In genomic region chr7:25289925-25290324, GRCm38 (mm10) we compare ENCODE assay signal across 21 mouse cellular contexts. TPM values are rescaled to one million over a fixed set of nuclear protein-coding genes. Genes with fewer than 3 reads are reported as not detected.
DNase-seq lines count a peak whose midpoint lies in the region; ATAC-seq and TF ChIP-seq lines count a peak whose summit lies in the region.
"Had no signal": no experiment of that assay in that cellular context is flagged by ENCODE, and none has a peak within 500 bp of the region (broad histone marks: within the 10 kb centered on the region; RNA-seq: fewer than 3 reads in every experiment).

No protein-coding gene starts in this region.

- H3K79me2 ChIP-seq in heart, adult 2 months (replicated peaks; ENCODE audit: control insufficient read depth, insufficient read depth, low read length), result no peaks in the 10 kb centered on the region
- no peaks in the 10 kb centered on the region for H3K79me2 ChIP-seq in CH12.LX (replicated peaks; ENCODE audit: control insufficient read depth, extremely low read depth, insufficient read depth, poor library complexity, severe bottlenecking)

- TF ChIP-seq CTCF in heart, adult 2 months (IDR thresholded peaks at IDR 0.05), result peak; percentile 18; the same call in 1 of the 2 replicates
- TF ChIP-seq CTCF in liver, postnatal 0 days (IDR thresholded peaks at IDR 0.05; ENCODE audit: low read depth), result peak; percentile 37
- peak in 1 of 2 experiments; percentile 41; a peak in 2 of 4 replicates for TF ChIP-seq CTCF in CH12.LX (conservative IDR thresholded peaks at IDR 0.05 in 1 of 2, IDR thresholded peaks at IDR 0.05 in 1 of 2; ENCODE audit: low read depth in 2 of 2, low read length in 2 of 2)

- TF ChIP-seq RAD21 in CH12.LX (IDR thresholded peaks at IDR 0.05; ENCODE audit: low read depth, low read length), result no peak; the same call in 1 of the 2 replicates

- no peaks in the 10 kb centered on the region for H3K36me3 ChIP-seq in heart, adult 2 months (ENCODE audit: control insufficient read depth, insufficient read depth, low read length)
- peaks cover 90% of the 10 kb centered on the region for H3K36me3 ChIP-seq in liver, postnatal 0 days (replicated peaks; ENCODE audit: insufficient read depth, low read length)
- H3K36me3 ChIP-seq in CH12.LX (replicated peaks in 1 of 2; ENCODE audit: control insufficient read depth in 1 of 2, insufficient read depth in 1 of 2, low read length in 1 of 2), result peaks cover 91 to 97% of the 10 kb centered on the region in 2 experiments

- H3K27me3 ChIP-seq in heart, adult 2 months (ENCODE audit: control insufficient read depth, insufficient read depth, low read length), result no peaks in the 10 kb centered on the region
- no peaks in the 10 kb centered on the region for H3K27me3 ChIP-seq in liver, postnatal 0 days (ENCODE audit: insufficient read depth, low read length)
- no peaks in the 10 kb centered on the region for H3K27me3 ChIP-seq in CH12.LX (replicated peaks)
- H3K27me3 ChIP-seq: hindbrain, embryonic 13.5 days; neural tube, embryonic 15.5 days had no signal

- ATAC-seq in liver, postnatal 0 days, result no peak

- in situ Hi-C loops in CH12.LX (cut with MboI; ENCODE audit: low pct_ligation_motif_present, low pct_unique_long_range_greater_than_20kb, low sequenced_read_pairs), result no loop called here

- intact Hi-C loops in heart, adult 2 months (cut with DNase I), result no loop called here

- TF ChIP-seq POLR2A in heart, adult 2 months (IDR thresholded peaks at IDR 0.05; ENCODE audit: insufficient read depth, low read depth, low read length), result no peak
- no peak for TF ChIP-seq POLR2A in CH12.LX (IDR thresholded peaks at IDR 0.05; ENCODE audit: low read depth, low read length)

- no peaks in the 10 kb centered on the region for H3K9me3 ChIP-seq in liver, postnatal 0 days (ENCODE audit: low read length)
- H3K9me3 ChIP-seq in CH12.LX (replicated peaks; ENCODE audit: low read length), result peaks cover 11% of the 10 kb centered on the region
- H3K9me3 ChIP-seq: hindbrain, embryonic 13.5 days; neural tube, embryonic 15.5 days had no signal

- TF ChIP-seq EP300 in heart, adult 2 months (IDR thresholded peaks at IDR 0.05; ENCODE audit: insufficient read depth, low read depth, low read length), result no peak
- no peak for TF ChIP-seq EP300 in liver, postnatal 0 days (IDR thresholded peaks at IDR 0.05; ENCODE audit: low read depth)
- TF ChIP-seq EP300 in CH12.LX (IDR thresholded peaks at IDR 0.05; ENCODE audit: low read length), result no peak

- no peak overlapping the region for H3K27ac ChIP-seq in heart, adult 2 months
- no peak overlapping the region for H3K27ac ChIP-seq in liver, postnatal 0 days (ENCODE audit: low read depth)
- H3K27ac ChIP-seq in CH12.LX (ENCODE audit: insufficient read depth, low read depth), result no peak overlapping the region
- H3K27ac ChIP-seq: midbrain, embryonic 10.5 days; neural tube, embryonic 15.5 days had no signal

- no peak overlapping the region for H3K4me3 ChIP-seq in heart, adult 2 months
- H3K4me3 ChIP-seq in liver, postnatal 0 days (ENCODE audit: low read depth, low read length), result no peak overlapping the region
- no peak overlapping the region for H3K4me3 ChIP-seq in CH12.LX (replicated peaks in 1 of 3; ENCODE audit: low read depth in 2 of 3, low read length in 2 of 3, poor library complexity in 1 of 3)
- H3K4me3 ChIP-seq: hindbrain, embryonic 13.5 days; midbrain, embryonic 10.5 days; myocyte; neural tube, embryonic 15.5 days had no signal

- DNase-seq in heart, adult 2 months, result no peak
- no peak for DNase-seq in heart, adult 9 months (ENCODE audit: low spot score in 2 of 2)
- no peak for DNase-seq in liver, postnatal 0 days
- no peak for DNase-seq in liver
- no peak for DNase-seq in CH12.LX (ENCODE audit: extremely low read depth)
- peak; percentile 57 for DNase-seq in R1 (ENCODE audit: low read depth, low spot score)
- no peak for DNase-seq in cerebellum, postnatal 14 days
- DNase-seq: adrenal gland, postnatal 10 days; cerebellum, adult 8-10 months; gastrocnemius, postnatal 14 days; heart, postnatal 10 days; kidney, adult 11 months; kidney, postnatal 36 days; right cerebral cortex, postnatal 4 days had no signal

- 96% methylated on average over 3 of the region's 3 CpGs for WGBS in heart, adult 2 months
- WGBS in liver, postnatal 0 days (ENCODE audit: insufficient replicate concordance), result 91% methylated on average over 3 of the region's 3 CpGs

- H3K4me2 ChIP-seq in liver, postnatal 0 days (ENCODE audit: low read depth, low read length), result no peak overlapping the region
- no peak overlapping the region for H3K4me2 ChIP-seq in CH12.LX (ENCODE audit: insufficient read depth, low read depth, poor library complexity, severe bottlenecking)
- H3K4me2 ChIP-seq: hindbrain, embryonic 13.5 days; neural tube, embryonic 15.5 days had no signal

- no peaks in the 10 kb centered on the region for H3K4me1 ChIP-seq in heart, adult 2 months (ENCODE audit: control insufficient read depth, insufficient read depth, low read length)
- no peaks in the 10 kb centered on the region for H3K4me1 ChIP-seq in liver, postnatal 0 days (ENCODE audit: insufficient read depth)
- H3K4me1 ChIP-seq in CH12.LX (ENCODE audit: control insufficient read depth in 1 of 2, insufficient read depth in 2 of 2), result peaks cover 5 to 15% of the 10 kb centered on the region in 2 experiments

- no peak overlapping the region for H3K9ac ChIP-seq in heart, adult 2 months (ENCODE audit: low read depth, low read length)
- H3K9ac ChIP-seq in liver, postnatal 0 days (replicated peaks), result no peak overlapping the region
- no peak overlapping the region for H3K9ac ChIP-seq in CH12.LX (ENCODE audit: insufficient read depth, low read depth)
- H3K9ac ChIP-seq: hindbrain, embryonic 13.5 days; neural tube, embryonic 15.5 days had no signal

- dilution Hi-C loops in CH12.LX (cut with MboI; ENCODE audit: extremely low pct_ligation_motif_present, extremely low pct_unique_long_range_greater_than_20kb, low sequenced_read_pairs), result no loop called here

TF ChIP-seq in CH12.LX, 34 proteins besides CTCF, POLR2A, EP300 and RAD21:
- peak; percentile 19; the same call in 1 of the 2 replicates for TF ChIP-seq SMC3 (IDR thresholded peaks at IDR 0.05; ENCODE audit: low read depth, low read length)
- no peak for TF ChIP-seq ZMIZ1 (IDR thresholded peaks at IDR 0.05; ENCODE audit: low read depth, low read length)

RNA-seq across cellular contexts. Expression of gene Pafah1b3, which starts 7.9 kb away (rescaled TPM):
- total RNA-seq in heart, adult 2 months (2021), result 1 to 10 TPM; 2.4 to 3.1 TPM
- polyA plus RNA-seq in heart, adult 2 months (2012; rRNA removed), result 6.6 and 9.3 TPM in 2 replicates
- 23.4 and 25.4 TPM in 2 replicates for polyA plus RNA-seq in liver, postnatal 0 days (2015; fragmentation: Nextera tagmentation; extraction: Ambion mirVana)
- total RNA-seq in CH12.LX (2012; rRNA removed) (22.7 and 50.2 TPM in 2 replicates), CH12.LX (2014; rRNA removed) (9.7 and 17.6 TPM in 2 replicates)
- 5.9 TPM in 2 replicates for polyA plus RNA-seq in CH12.LX (2012; ENCODE audit: insufficient read length, low read depth)

RNA-seq across cellular contexts. Expression of gene Prr19, which starts 11.3 kb away (rescaled TPM):
- total RNA-seq in heart, adult 2 months (2021), result not detected
- polyA plus RNA-seq in heart, adult 2 months (2012; rRNA removed), result not detected in 2 replicates
- polyA plus RNA-seq in liver, postnatal 0 days (2015; fragmentation: Nextera tagmentation; extraction: Ambion mirVana), result not detected in 2 replicates
- total RNA-seq in CH12.LX (2012; rRNA removed), result not detected in 2 replicates
- not detected in 2 replicates for total RNA-seq in CH12.LX (2014; rRNA removed)
- polyA plus RNA-seq in CH12.LX (2012; ENCODE audit: insufficient read length, low read depth), result not detected in 2 replicates
- total RNA-seq: adrenal gland, postnatal 10 days; gastrocnemius, postnatal 14 days; heart, adult 8-10 months; heart, postnatal 10 days; layer of hippocampus, postnatal 14 days had no signal
- polyA plus RNA-seq: C2C12, myocyte had no signal

RNA-seq across cellular contexts. Expression of gene Tmem145, which starts 16.0 kb away (rescaled TPM):
- total RNA-seq in heart, adult 2 months (2021), result not detected
- 0.06 TPM in 1 of 2 replicates, not detected in the other for polyA plus RNA-seq in heart, adult 2 months (2012; rRNA removed)
- polyA plus RNA-seq in liver, postnatal 0 days (2015; fragmentation: Nextera tagmentation; extraction: Ambion mirVana), result not detected in 2 replicates
- total RNA-seq in CH12.LX (2012; rRNA removed), result not detected in 2 replicates
- not detected in 2 replicates for total RNA-seq in CH12.LX (2014; rRNA removed)
- 0.10 TPM in 1 of 2 replicates, not detected in the other for polyA plus RNA-seq in CH12.LX (2012; ENCODE audit: insufficient read length, low read depth)
- total RNA-seq: gastrocnemius, postnatal 14 days; heart, postnatal 10 days had no signal

RNA-seq across cellular contexts. Expression of gene Cic, which starts 22.4 kb away (rescaled TPM):
- 10 to 100 TPM; 62.8 to 62.9 TPM for total RNA-seq in heart, adult 2 months (2021)
- polyA plus RNA-seq in heart, adult 2 months (2012; rRNA removed), result 37.7 and 41.6 TPM in 2 replicates
- polyA plus RNA-seq in liver, postnatal 0 days (2015; fragmentation: Nextera tagmentation; extraction: Ambion mirVana), result 8.9 and 9.7 TPM in 2 replicates
- total RNA-seq in CH12.LX (2012; rRNA removed) (17.5 and 21.7 TPM in 2 replicates), CH12.LX (2014; rRNA removed) (2.2 and 2.5 TPM in 2 replicates)
- polyA plus RNA-seq in CH12.LX (2012; ENCODE audit: insufficient read length, low read depth), result 31.2 and 34.5 TPM in 2 replicates

RNA-seq across cellular contexts. Expression of gene Megf8, which starts 27.0 kb away (rescaled TPM):
- total RNA-seq in heart, adult 2 months (2021), result 10 to 100 TPM; 28.9 to 31.7 TPM
- polyA plus RNA-seq in heart, adult 2 months (2012; rRNA removed), result 21.5 and 24.8 TPM in 2 replicates
- polyA plus RNA-seq in liver, postnatal 0 days (2015; fragmentation: Nextera tagmentation; extraction: Ambion mirVana), result 0.58 and 0.81 TPM in 2 replicates
- total RNA-seq in CH12.LX (2012; rRNA removed), result 0.92 and 1.7 TPM in 2 replicates
- 0.50 and 0.62 TPM in 2 replicates for total RNA-seq in CH12.LX (2014; rRNA removed)
- 1.0 and 1.2 TPM in 2 replicates for polyA plus RNA-seq in CH12.LX (2012; ENCODE audit: insufficient read length, low read depth)
